Mouse (Mus musculus): ENCODE measurements around the gene Ddx20.

DNA sequence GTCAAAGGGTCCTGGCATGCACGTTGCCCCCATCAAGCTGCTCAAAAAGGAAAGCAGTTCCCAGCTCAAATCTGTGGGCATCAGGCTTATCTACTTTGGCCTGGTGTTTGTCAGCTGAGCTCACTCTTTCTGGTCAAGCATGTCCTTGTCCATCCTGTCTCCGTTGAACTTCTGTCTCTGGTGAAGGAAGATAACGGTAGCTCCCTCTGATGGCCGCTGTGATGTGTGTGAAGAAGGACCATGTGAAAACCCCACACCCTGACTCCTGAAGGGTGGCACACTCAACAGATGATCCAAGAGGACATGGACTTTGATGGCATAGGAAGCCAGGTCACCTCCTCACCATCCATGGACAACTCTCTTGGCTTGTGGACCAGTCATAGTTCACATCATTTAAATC is 31.4 kb upstream of the Ddx20 start:
- no peak for TF ChIP-seq POLR2A (IDR thresholded peaks at IDR 0.05; ENCODE audit: insufficient read depth, low read length)
- TF ChIP-seq EP300 (IDR thresholded peaks at IDR 0.05; ENCODE audit: insufficient read depth, low read depth, low read length), result no peak
- TF ChIP-seq CTCF (IDR thresholded peaks at IDR 0.05; ENCODE audit: low read depth, low read length), result no peak

Data from ES-Bruce4 (cell line).